Mouse (Mus musculus): ENCODE results near the gene Ece1.

The Ece1 gene

GRCm38 (mm10) chr4:137993821-137994561 lies 132.0 kb downstream of the Ece1 start:
- TF ChIP-seq GATA4 (IDR thresholded peaks at IDR 0.05; ENCODE audit: insufficient replicate concordance, low read length), result no peak

DNA sequence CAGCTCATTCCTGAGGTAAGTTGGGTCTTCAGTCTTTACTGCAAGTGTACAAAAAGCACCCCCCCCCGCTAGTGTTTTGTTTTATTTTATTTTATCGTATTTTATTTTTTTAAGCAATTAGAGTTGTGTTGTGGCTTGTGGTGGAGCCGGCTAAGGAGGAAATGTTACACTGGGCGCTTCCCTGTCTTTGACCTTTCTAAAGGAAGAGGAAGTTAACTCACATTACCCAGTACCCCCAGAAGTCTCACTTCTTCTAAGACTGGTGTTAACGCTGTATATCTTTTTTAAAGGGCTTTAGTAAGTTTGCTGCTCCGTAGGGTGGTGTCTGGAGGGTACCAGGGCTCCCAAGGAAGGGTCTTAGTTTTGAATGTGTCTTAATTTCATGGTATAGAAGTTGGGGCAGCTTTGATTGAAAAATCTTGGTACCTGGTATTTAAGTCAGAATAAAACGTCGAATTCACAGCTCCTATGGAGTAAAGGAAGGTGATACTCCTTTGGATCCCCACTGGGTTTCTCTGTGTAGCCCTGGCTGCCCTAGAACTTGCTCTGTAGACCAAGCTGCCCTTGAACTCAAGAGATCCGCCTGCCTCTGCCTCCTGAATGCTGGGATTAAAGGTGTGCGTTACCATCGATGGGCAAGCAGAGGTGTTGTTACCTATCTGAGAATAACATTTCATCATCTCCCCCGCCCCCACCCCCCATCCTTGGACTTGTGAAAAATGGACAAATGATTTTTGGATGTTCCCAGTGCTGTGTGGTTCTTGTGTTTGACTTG lies 132.7 kb downstream of the Ece1 start:
- TF ChIP-seq GATA4 (IDR thresholded peaks at IDR 0.05; ENCODE audit: insufficient replicate concordance, low read length), result no peak

- no peak for TF ChIP-seq GATA4 (IDR thresholded peaks at IDR 0.05; ENCODE audit: insufficient replicate concordance, low read length)
These were observed 133.4 kb downstream of the Ece1 start for GRCm38 (mm10) chr4:137995399-137995798.

- no peak for TF ChIP-seq GATA4 (IDR thresholded peaks at IDR 0.05; ENCODE audit: insufficient replicate concordance, low read length)
These were observed 136.2 kb downstream of the Ece1 start for GRCm38 (mm10) chr4:137998232-137998631.

- TF ChIP-seq GATA4 (IDR thresholded peaks at IDR 0.05; ENCODE audit: insufficient replicate concordance, low read length), result no peak
These were observed 138.6 kb downstream of the Ece1 start for GRCm38 (mm10) chr4:138000682-138001081.

DNA sequence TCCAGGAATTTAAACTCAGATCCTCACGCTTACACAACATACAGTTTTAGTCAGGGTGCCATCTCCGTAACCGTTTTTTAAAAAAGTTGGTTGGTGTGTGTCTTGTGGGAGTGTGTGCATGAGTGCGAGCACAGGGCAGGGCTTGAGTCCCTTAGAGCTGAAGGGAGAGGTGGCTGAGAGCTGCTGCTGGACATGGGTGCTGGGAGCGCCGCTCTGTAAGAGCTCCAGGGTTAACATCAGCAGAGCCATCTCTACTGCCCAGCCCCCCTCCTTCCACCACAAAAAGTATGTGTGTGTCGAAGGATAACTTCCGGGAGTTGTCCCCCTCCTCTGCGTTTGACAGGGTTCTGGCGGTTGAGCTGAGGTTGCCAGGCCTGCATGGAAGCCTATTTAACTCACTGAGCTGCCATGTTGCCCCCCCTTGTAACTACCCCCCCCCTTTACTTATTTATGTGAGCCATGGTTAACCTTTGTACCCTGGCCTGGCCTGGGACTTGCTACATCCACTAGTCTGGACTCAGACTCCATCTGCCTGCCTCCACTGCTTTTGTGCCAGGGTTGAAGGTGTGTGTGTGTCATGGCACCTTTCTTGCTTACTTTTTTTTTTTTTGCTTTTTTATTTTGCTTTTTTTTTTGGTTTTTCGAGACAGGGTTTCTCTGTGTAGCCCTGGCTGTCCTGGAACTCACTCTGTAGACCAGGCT lies 142.0 kb downstream of the Ece1 start:
- TF ChIP-seq GATA4 (IDR thresholded peaks at IDR 0.05; ENCODE audit: insufficient replicate concordance, low read length), result no peak

DNA sequence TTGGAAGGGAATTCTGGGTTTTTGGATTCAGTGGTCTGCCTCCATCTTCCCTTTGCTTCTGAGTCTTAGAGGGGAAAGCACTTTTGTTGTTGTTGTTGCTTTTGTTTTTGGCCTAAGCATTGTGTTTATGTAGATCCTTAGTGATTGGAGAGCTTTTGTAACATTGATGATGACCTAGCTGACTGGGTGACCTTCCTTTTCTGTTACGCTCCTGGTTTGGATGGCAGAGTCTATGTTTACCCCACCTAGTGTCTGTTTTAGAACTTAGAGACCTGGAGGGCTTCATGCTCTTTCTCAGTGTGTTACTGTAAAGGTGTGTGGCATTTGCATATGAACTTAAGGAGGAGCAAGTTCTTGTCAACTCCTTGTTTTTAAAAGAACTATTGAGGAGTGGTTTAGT lies 143.7 kb downstream of the Ece1 start:
- no peak for TF ChIP-seq GATA4 (IDR thresholded peaks at IDR 0.05; ENCODE audit: insufficient replicate concordance, low read length)

GRCm38 (mm10) chr4:138006951-138007613 lies 145.0 kb downstream of the Ece1 start:
- TF ChIP-seq GATA4 (IDR thresholded peaks at IDR 0.05; ENCODE audit: insufficient replicate concordance, low read length), result no peak

- no peak for TF ChIP-seq GATA4 (IDR thresholded peaks at IDR 0.05; ENCODE audit: insufficient replicate concordance, low read length)
These were observed 146.6 kb downstream of the Ece1 start for GRCm38 (mm10) chr4:138008646-138009045.

DNA sequence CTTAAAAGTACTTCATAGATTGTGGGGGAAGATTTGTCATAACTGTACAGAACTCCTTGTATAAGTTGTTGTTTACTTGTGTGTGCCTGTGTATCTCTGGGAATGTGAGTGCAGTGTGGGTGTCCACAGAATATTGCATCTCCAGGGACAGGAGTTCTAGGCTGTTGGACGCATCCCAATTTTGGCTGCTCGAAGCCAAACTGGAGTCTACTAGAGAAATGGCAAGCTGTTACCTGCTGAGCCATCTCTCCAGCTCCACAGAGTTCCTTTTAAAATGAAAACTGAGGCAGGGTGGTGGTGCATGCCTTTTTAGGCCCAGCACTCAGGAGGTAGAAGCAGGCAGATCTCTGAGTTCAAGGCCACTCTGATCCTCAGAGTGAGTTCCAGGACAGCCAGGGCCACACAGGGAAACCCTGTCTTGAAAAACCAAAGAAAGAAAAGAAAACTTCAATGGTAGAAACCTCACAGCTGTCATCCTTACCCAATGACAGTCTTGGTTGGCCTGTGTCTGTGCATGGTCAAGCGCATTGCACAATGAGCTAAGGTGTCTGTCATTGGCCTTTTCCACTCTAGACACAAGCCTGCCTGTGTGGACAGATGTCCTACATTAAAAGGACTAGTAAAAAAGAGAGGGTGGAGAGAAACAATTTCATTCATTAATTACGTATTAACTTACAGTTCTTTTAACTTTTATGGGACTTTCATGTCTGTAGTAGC lies 147.9 kb downstream of the Ece1 start:
- no peak for TF ChIP-seq GATA4 (IDR thresholded peaks at IDR 0.05; ENCODE audit: insufficient replicate concordance, low read length)

GRCm38 (mm10) chr4:138013723-138014479 lies 151.9 kb downstream of the Ece1 start:
- no peak for TF ChIP-seq GATA4 (IDR thresholded peaks at IDR 0.05; ENCODE audit: insufficient replicate concordance, low read length)

Measured in liver, adult (tissue).